Mouse (Mus musculus) small intestine, adult 2 months (tissue): ENCODE measurements around the gene Grip2.

Experiments used
- CTCF ChIP-seq: fragments of 200-500 bp; IDR thresholded peaks from 2 replicates; pipeline ENCODE4 v1.5.1; 2012; ENCODE audit warnings: low read depth, mild to moderate bottlenecking, control low read depth, inconsistent platforms, low read length, moderate library complexity, mixed read lengths; ENCODE audit not compliant: insufficient replicate concordance, insufficient read length; ENCODE audit errors: extremely low read depth
- POLR2A ChIP-seq: fragments of 200-500 bp; IDR thresholded peaks from 2 replicates; pipeline ENCODE4 v1.6.1; 2012; ENCODE audit warnings: low read depth, mild to moderate bottlenecking, control low read depth, inconsistent platforms, low read length, moderate library complexity

DNA sequence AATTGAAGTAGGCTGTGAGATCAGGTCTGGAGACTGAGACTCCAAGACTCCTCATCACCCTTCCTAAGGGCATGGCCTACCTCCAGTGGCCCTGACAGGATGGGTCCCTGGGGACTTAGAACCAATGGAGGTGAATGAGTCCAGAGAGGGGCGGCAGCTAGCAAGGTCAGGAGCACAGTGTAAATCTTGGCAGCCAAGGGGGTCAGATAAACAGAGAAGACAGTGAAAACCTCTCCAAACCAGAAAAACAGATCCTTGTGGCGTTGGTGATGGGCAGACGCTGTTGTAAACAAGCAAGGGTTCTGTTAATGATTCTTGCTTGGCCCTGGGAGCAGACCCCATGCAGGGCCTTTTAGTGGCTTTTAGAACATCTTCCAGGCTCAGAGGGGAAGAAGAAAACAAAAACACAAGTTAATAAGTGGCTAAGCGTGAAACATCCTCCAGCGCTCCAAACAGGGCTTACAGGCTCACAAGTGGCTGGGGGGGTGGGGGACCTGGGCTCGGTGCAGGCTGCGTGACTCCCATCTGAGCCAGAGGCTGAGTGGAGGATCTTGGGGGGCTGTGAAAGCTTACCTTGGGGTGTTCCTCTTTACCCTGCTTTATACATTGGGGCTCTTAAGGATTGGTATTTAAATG is 81.0 kb downstream of the Grip2 start:
- no peak for TF ChIP-seq CTCF
- TF ChIP-seq POLR2A = no peak
